Comparison of ENCODE assay signal across 8 mouse cellular contexts in genomic region chrX:36225777-36226176, GRCm38 (mm10). TPM values are rescaled to one million over a fixed set of nuclear protein-coding genes. Genes with fewer than 3 reads are reported as not detected.
DNase-seq lines count a peak whose midpoint lies in the region; ATAC-seq and TF ChIP-seq lines count a peak whose summit lies in the region.

No protein-coding gene starts in this region.

- H3K36me3 ChIP-seq in intestine, embryonic 14.5 days (ENCODE audit: control insufficient read depth, insufficient read depth, low read length), result no peaks in the 10 kb centered on the region
- H3K36me3 ChIP-seq in intestine, embryonic 15.5 days, result no peaks in the 10 kb centered on the region
- H3K36me3 ChIP-seq in forebrain, postnatal 0 days (ENCODE audit: insufficient read depth), result no peaks in the 10 kb centered on the region
- H3K36me3 ChIP-seq in kidney, adult 2 months (ENCODE audit: control insufficient read depth, insufficient read depth, low read length), result no peaks in the 10 kb centered on the region
- H3K36me3 ChIP-seq in limb, embryonic 11.5 days (ENCODE audit: control insufficient read depth, insufficient read depth, low read length), result no peaks in the 10 kb centered on the region
- no peaks in the 10 kb centered on the region for H3K36me3 ChIP-seq in neural tube, embryonic 11.5 days (ENCODE audit: control insufficient read depth, insufficient read depth, low read length)

- no peak overlapping the region for H3K27ac ChIP-seq in intestine, embryonic 14.5 days (ENCODE audit: low read depth)
- H3K27ac ChIP-seq in intestine, embryonic 15.5 days, result no peak overlapping the region
- no peak overlapping the region for H3K27ac ChIP-seq in forebrain, postnatal 0 days (ENCODE audit: low read depth, low read length)
- no peak overlapping the region for H3K27ac ChIP-seq in kidney, adult 2 months (ENCODE audit: insufficient read depth, low read depth, low read length)
- H3K27ac ChIP-seq in limb, embryonic 11.5 days (replicated peaks; ENCODE audit: low read depth, low read length), result no peak overlapping the region
- no peak overlapping the region for H3K27ac ChIP-seq in neural tube, embryonic 11.5 days (ENCODE audit: low read depth, low read length)

- whole genome bisulfite sequencing in intestine, embryonic 14.5 days, result 14% methylated on average over 7 of the region's 7 CpGs
- 16% methylated on average over 7 of the region's 7 CpGs for WGBS in intestine, embryonic 15.5 days
- 26% methylated on average over 7 of the region's 7 CpGs for WGBS in forebrain, postnatal 0 days
- 5% methylated on average over 7 of the region's 7 CpGs for WGBS in kidney, adult 2 months
- WGBS in limb, embryonic 11.5 days, result 30% methylated on average over 7 of the region's 7 CpGs
- WGBS in neural tube, embryonic 11.5 days, result 22% methylated on average over 7 of the region's 7 CpGs

- no peaks in the 10 kb centered on the region for H3K27me3 ChIP-seq in intestine, embryonic 14.5 days (replicated peaks; ENCODE audit: control insufficient read depth, insufficient read depth, low read length)
- no peaks in the 10 kb centered on the region for H3K27me3 ChIP-seq in intestine, embryonic 15.5 days (replicated peaks)
- H3K27me3 ChIP-seq in forebrain, postnatal 0 days (ENCODE audit: insufficient read depth, low read length), result no peaks in the 10 kb centered on the region
- no peaks in the 10 kb centered on the region for H3K27me3 ChIP-seq in kidney, adult 2 months (replicated peaks; ENCODE audit: control insufficient read depth, insufficient read depth, low read length)
- H3K27me3 ChIP-seq in limb, embryonic 11.5 days (ENCODE audit: control insufficient read depth, insufficient read depth, low read length), result no peaks in the 10 kb centered on the region
- no peaks in the 10 kb centered on the region for H3K27me3 ChIP-seq in neural tube, embryonic 11.5 days (ENCODE audit: control insufficient read depth, insufficient read depth, low read length)

- no peak for ATAC-seq in intestine, embryonic 14.5 days (replicated peaks; ENCODE audit: low FRiP score, low TSS enrichment, low read depth)
- no peak for ATAC-seq in intestine, embryonic 15.5 days
- peak; percentile 75 for ATAC-seq in forebrain, postnatal 0 days
- ATAC-seq in limb, embryonic 11.5 days (ENCODE audit: insufficient number of reproducible peaks, low FRiP score, low TSS enrichment, low read depth), result no peak
- ATAC-seq in neural tube, embryonic 11.5 days (ENCODE audit: insufficient read depth, low FRiP score, low TSS enrichment), result no peak

- no peak overlapping the region for H3K4me3 ChIP-seq in intestine, embryonic 14.5 days (ENCODE audit: low read depth, low read length)
- H3K4me3 ChIP-seq in intestine, embryonic 15.5 days (replicated peaks), result no peak overlapping the region
- H3K4me3 ChIP-seq in forebrain, postnatal 0 days (ENCODE audit: low read depth, low read length), result no peak overlapping the region
- no peak overlapping the region for H3K4me3 ChIP-seq in kidney, adult 2 months (ENCODE audit: insufficient read depth, low read depth, low read length)
- H3K4me3 ChIP-seq in limb, embryonic 11.5 days (ENCODE audit: low read depth, low read length), result no peak overlapping the region
- H3K4me3 ChIP-seq in neural tube, embryonic 11.5 days (ENCODE audit: low read depth, low read length), result no peak overlapping the region

- H3K9me3 ChIP-seq in intestine, embryonic 14.5 days (ENCODE audit: control insufficient read depth, low read length), result no peaks in the 10 kb centered on the region
- no peaks in the 10 kb centered on the region for H3K9me3 ChIP-seq in intestine, embryonic 15.5 days
- no peaks in the 10 kb centered on the region for H3K9me3 ChIP-seq in forebrain, postnatal 0 days (ENCODE audit: low read length)
- no peaks in the 10 kb centered on the region for H3K9me3 ChIP-seq in limb, embryonic 11.5 days (ENCODE audit: control insufficient read depth, low read length)
- H3K9me3 ChIP-seq in neural tube, embryonic 11.5 days (ENCODE audit: control insufficient read depth, low read length), result no peaks in the 10 kb centered on the region

- peak; percentile 83 for TF ChIP-seq CTCF in forebrain, postnatal 0 days (IDR thresholded peaks at IDR 0.05; ENCODE audit: low read depth)
- TF ChIP-seq CTCF in kidney, adult 2 months (conservative IDR thresholded peaks at IDR 0.05; ENCODE audit: insufficient read depth, insufficient read length, low read depth, low read length), result peak; percentile 82

- H3K4me1 ChIP-seq in intestine, embryonic 14.5 days (replicated peaks; ENCODE audit: control insufficient read depth, insufficient read depth, low read length), result no peaks in the 10 kb centered on the region
- no peaks in the 10 kb centered on the region for H3K4me1 ChIP-seq in intestine, embryonic 15.5 days (replicated peaks)
- H3K4me1 ChIP-seq in forebrain, postnatal 0 days (ENCODE audit: insufficient read depth), result no peaks in the 10 kb centered on the region
- H3K4me1 ChIP-seq in kidney, adult 2 months (ENCODE audit: control insufficient read depth, insufficient read depth, low read length), result no peaks in the 10 kb centered on the region
- H3K4me1 ChIP-seq in limb, embryonic 11.5 days (ENCODE audit: control insufficient read depth, insufficient read depth, low read length), result no peaks in the 10 kb centered on the region
- H3K4me1 ChIP-seq in neural tube, embryonic 11.5 days (ENCODE audit: control insufficient read depth, insufficient read depth, low read length), result no peaks in the 10 kb centered on the region

- peak; percentile 82 for DNase-seq in intestine, embryonic 14.5 days (ENCODE audit: low spot score)
- DNase-seq in cerebellum, adult 11 months, result peak; percentile 64
- peak; percentile 82 for DNase-seq in forebrain, postnatal 0 days
- peak; percentile 75 for DNase-seq in kidney, adult 2 months
- peak; percentile 78 for DNase-seq in limb, embryonic 11.5 days (ENCODE audit: low spot score)
- DNase-seq in neural tube, embryonic 11.5 days (ENCODE audit: low spot score), result peak; percentile 61
- DNase-seq in telencephalon, adult 2 months (ENCODE audit: low read depth, low spot score), result peak; percentile 39

- H3K9ac ChIP-seq in intestine, embryonic 14.5 days (ENCODE audit: low read length), result no peak overlapping the region
- no peak overlapping the region for H3K9ac ChIP-seq in intestine, embryonic 15.5 days
- no peak overlapping the region for H3K9ac ChIP-seq in forebrain, postnatal 0 days
- no peak overlapping the region for H3K9ac ChIP-seq in limb, embryonic 11.5 days (ENCODE audit: low read length)
- H3K9ac ChIP-seq in neural tube, embryonic 11.5 days (ENCODE audit: low read length), result no peak overlapping the region

- H3K4me2 ChIP-seq in intestine, embryonic 14.5 days (ENCODE audit: low read length), result no peak overlapping the region
- no peak overlapping the region for H3K4me2 ChIP-seq in intestine, embryonic 15.5 days (replicated peaks)
- H3K4me2 ChIP-seq in forebrain, postnatal 0 days (ENCODE audit: low read depth), result no peak overlapping the region
- no peak overlapping the region for H3K4me2 ChIP-seq in limb, embryonic 11.5 days (ENCODE audit: low read depth, severe bottlenecking)
- no peak overlapping the region for H3K4me2 ChIP-seq in neural tube, embryonic 11.5 days (ENCODE audit: low read depth)

- TF ChIP-seq POLR2A in kidney, adult 2 months (IDR thresholded peaks at IDR 0.05; ENCODE audit: low read depth, low read length), result no peak

RNA-seq across cellular contexts. Expression of gene Zcchc12, which starts 30.1 kb away (rescaled TPM):
- 19.7 and 21.4 TPM in 2 replicates for polyA plus RNA-seq in intestine, embryonic 14.5 days (2014; fragmentation: Nextera tagmentation; extraction: Ambion mirVana)
- polyA plus RNA-seq in intestine, embryonic 15.5 days (2015; fragmentation: Nextera tagmentation; extraction: Ambion mirVana), result 18.6 and 19.6 TPM in 2 replicates
- total RNA-seq in forebrain, postnatal 0 days (2014; rRNA removed), result 308 and 413 TPM in 2 replicates
- polyA plus RNA-seq in forebrain, postnatal 0 days (2015; fragmentation: Nextera tagmentation; extraction: Ambion mirVana), result 280 and 417 TPM in 2 replicates
- 0.12 and 0.28 TPM in 2 replicates for polyA plus RNA-seq in kidney, adult 2 months (2012; rRNA removed)
- polyA plus RNA-seq in limb, embryonic 11.5 days (2014; fragmentation: Nextera tagmentation; extraction: Ambion mirVana), result 7.8 and 8.8 TPM in 2 replicates
- polyA plus RNA-seq in neural tube, embryonic 11.5 days (2014; fragmentation: Nextera tagmentation; extraction: Ambion mirVana), result 12.0 and 13.6 TPM in 2 replicates

Comparison
In these comparisons a context has a peak if more than half of its experiments do, and no peak if none do; other contexts are left out.
1. RNA of gene Zcchc12, which starts 30.1 kb away (polyA plus RNA-seq): 280 to 417 TPM in forebrain, postnatal 0 days; 19.7 to 21.4 TPM in intestine, embryonic 14.5 days, 18.6 to 19.6 TPM in intestine, embryonic 15.5 days, 12.0 to 13.6 TPM in neural tube, embryonic 11.5 days, 7.8 to 8.8 TPM in limb, embryonic 11.5 days and 0.12 to 0.28 TPM in kidney, adult 2 months; every median in the first group is over 10 times any median in the second.
2. Peak in every context shown above with its lines, with median percentiles within 50 percentile points of each other: DNase-seq.